Mouse (Mus musculus) ES-E14 (cell line): ENCODE measurements around the gene Sgk2.

ENCODE experiments used
- CHD2 ChIP-seq: IDR thresholded peaks from 2 replicates; pipeline ENCODE4 v1.6.1; 2014; ENCODE audit warnings: mild to moderate bottlenecking, low read depth, low read length, inconsistent platforms
- MAFK ChIP-seq: IDR thresholded peaks from 2 replicates; pipeline ENCODE4 v1.6.1; 2014; ENCODE audit warnings: mild to moderate bottlenecking, low read depth, low read length, inconsistent platforms; ENCODE audit not compliant: insufficient read depth

- TF ChIP-seq CHD2 (no peak), MAFK (no peak)
Measured at GRCm38 (mm10) chr2:163062119-163062508, 75.0 kb downstream of the Sgk2 start.
